Mouse (Mus musculus) cortical plate, adult 2 months (tissue): ENCODE results near the gene Elovl1. TPM values are rescaled to one million over a fixed set of nuclear protein-coding genes. Genes with fewer than 3 reads are reported as not detected.

ENCODE experiments used
- H3K27ac ChIP-seq: fragments of 200-500 bp; 2 replicates; pipeline ENCODE4 v1.5.1; 2012; ENCODE audit warnings: low read length, control low read depth, inconsistent platforms; ENCODE audit not compliant: insufficient read depth
- H3K4me1 ChIP-seq: fragments of 200-500 bp; 2 replicates; pipeline ENCODE4 v1.6.1; 2011; ENCODE audit warnings: low read length; ENCODE audit not compliant: control insufficient read depth, insufficient read depth
- H3K4me3 ChIP-seq: fragments of 200-500 bp; 2 replicates; pipeline ENCODE4 v1.5.1; 2011; ENCODE audit warnings: mild to moderate bottlenecking, low read length, control low read depth; ENCODE audit not compliant: insufficient read depth
- CTCF ChIP-seq: fragments of 200-500 bp; IDR thresholded peaks from 2 replicates; pipeline ENCODE4 v1.5.1; 2011; ENCODE audit warnings: mild to moderate bottlenecking, control low read depth, low read length; ENCODE audit not compliant: insufficient read depth; ENCODE audit errors: extremely low read depth
- POLR2A ChIP-seq: fragments of 200-500 bp; IDR thresholded peaks from 2 replicates; pipeline ENCODE4 v1.6.1; 2011; ENCODE audit warnings: mild to moderate bottlenecking, low read length, control low read depth; ENCODE audit not compliant: insufficient read depth; ENCODE audit errors: extremely low read depth
- polyA plus RNA-seq: library from polyadenylated mRNA; depleted of rRNA; stranded (reverse); fragments of >200 nt; gene quantifications from 2 replicates; pipeline ENCODE4 v1.2.3, GENCODE M21; 2012; rRNA removed

Elovl1 gene
- polyA plus RNA-seq, 1 experiment: 79.4 TPM

DNA sequence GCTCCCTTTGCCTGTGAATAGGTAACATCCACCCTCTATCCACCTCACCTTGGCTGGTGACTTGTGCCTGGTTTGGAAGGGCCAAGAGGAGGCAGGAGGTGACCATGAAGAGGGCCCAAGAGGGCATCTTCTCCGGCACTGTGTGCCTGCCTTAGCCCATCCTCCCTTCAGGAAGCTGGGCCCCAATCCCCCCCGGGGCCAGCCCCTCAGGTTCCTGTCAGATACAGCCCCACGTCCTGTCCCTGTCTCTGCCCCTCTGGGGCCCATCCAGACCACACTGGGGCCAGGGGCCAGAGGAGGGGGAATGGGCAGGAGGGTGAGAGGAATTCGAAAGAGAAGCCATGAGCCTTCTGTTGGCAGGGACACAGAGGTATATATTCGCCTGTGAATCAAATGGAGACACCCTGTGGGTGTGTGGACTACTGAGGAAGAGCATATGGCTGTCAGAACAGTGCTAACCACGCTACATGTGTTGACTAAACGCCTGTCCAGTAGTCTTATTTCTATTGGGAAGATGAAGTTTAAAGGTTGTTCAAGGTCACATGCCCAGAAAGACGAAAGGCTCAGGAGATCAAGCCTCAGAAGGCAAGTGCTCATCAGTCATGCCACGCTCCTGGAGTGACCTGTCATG is 29.6 kb downstream of the Elovl1 start, which contains the start of gene Mpl:
TSS of gene Mpl (minus strand) at position 169 of the 631 bp plus-strand sequence.
- Histone ChIP-seq H3K4me1 (no peaks in the 10 kb centered on the region), H3K4me3 (no peak within 1 kb of the TSS), H3K27ac (no peak within 1 kb of the TSS)
- TF ChIP-seq POLR2A (no peak), CTCF (no peak)

DNA sequence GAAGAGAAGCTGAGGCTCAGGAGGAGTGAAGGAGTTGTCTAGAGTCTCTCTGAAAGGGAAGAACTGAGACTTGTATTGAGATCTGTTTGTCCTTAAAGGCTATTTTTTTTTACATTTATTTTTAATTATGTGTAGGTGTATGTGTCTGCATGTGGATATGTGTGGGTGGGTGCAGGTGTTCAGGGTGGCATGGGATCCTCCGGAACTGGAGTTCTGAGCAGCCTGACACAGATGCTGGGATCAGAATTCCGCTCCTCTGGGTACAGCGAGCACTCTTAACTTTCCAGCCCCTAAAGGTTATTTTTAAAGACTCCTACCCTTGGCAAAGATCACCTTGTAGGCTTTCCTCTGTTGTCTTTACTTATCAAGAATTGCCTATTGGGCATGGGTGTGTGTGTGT is 37.1 kb downstream of the Elovl1 start:
- H3K27ac ChIP-seq: no peak overlapping the region
- peaks cover 1% of the 10 kb centered on the region; the same call in 1 of the 2 replicates for H3K4me1 ChIP-seq
- TF ChIP-seq CTCF: no peak
- TF ChIP-seq POLR2A: no peak
- H3K4me3 ChIP-seq: no peak overlapping the region

DNA sequence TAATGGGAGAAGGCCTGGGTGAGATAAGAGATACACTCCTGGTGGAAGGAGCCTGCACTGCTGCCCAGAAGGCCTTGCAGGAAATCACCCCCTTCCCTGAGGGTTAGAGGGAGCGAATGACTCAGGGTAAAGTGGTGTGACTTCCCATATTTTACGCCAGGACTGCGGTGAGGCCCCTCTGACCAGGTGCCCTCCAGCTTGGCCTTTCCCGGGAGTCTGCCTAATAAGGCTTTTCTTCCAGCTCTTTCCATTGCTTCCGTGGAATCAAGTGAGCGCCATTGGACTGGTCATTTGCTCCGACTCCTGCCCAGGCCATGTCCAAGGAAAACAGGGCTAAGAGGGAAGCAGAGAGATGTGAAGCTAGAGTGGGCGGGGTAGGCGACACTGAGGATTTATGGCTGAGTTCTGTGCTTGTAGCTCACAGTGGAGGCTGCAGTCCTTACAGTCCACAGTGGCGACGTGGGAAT is 37.8 kb downstream of the Elovl1 start:
- Histone ChIP-seq H3K4me1 (peaks cover 1% of the 10 kb centered on the region; the same call in 1 of the 2 replicates), H3K4me3 (no peak overlapping the region), H3K27ac (no peak overlapping the region)
- TF ChIP-seq CTCF (no peak), POLR2A (no peak)

- Histone ChIP-seq H3K4me3 (no peak overlapping the region), H3K27ac (no peak overlapping the region), H3K4me1 (no peaks in the 10 kb centered on the region)
- no peak for TF ChIP-seq CTCF
- no peak for TF ChIP-seq POLR2A
Observed at GRCm38 (mm10) chr4:118471281-118471680, 43.4 kb downstream of the Elovl1 start.

GRCm38 (mm10) chr4:118472687-118473086 is 44.8 kb downstream of the Elovl1 start:
- Histone ChIP-seq H3K27ac (no peak overlapping the region), H3K4me1 (no peaks in the 10 kb centered on the region), H3K4me3 (no peak overlapping the region)
- TF ChIP-seq CTCF (no peak), POLR2A (no peak)

DNA sequence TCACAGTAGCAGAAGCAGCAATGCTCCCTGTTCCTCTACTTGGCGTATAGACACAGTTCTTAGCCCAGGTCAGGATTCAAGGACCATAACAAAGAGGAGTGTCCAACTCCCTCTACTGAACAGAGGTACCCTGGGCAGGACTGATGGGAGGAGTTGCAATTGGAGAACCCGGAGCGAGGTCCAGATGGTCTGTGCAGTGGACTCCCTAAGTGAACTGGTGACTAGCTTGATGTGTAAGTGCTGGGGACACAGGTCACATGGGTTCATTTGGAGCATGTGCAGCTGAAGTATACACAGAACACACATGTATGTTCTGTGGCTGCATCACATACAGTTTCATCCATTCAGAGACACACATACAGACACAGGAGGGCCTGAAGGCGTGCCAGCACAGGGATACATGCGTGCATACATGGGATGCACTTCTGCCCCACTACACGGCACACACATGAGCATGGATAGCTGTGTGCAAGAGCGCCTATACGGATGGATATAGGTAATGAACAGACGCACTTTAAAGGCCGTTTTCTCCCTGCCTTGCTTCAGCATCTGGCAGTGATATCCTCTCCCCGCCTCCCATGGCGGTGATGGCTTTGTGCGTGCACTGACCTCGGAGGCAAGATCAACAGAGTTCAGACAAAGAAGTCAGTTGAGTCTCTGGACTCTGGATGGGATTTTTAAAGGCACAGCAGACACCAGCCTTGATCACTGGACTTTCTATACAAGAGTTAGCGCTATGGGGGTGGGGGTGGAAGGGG is 49.1 kb downstream of the Elovl1 start:
- H3K27ac ChIP-seq: no peak overlapping the region
- no peaks in the 10 kb centered on the region for H3K4me1 ChIP-seq
- TF ChIP-seq CTCF: no peak
- TF ChIP-seq POLR2A: no peak
- H3K4me3 ChIP-seq: no peak overlapping the region

Other genes starting within 250 kb of the Elovl1 start
- 35.3 and 37.8 TPM in 2 replicates for gene Kdm4a, start 248.1 kb upstream of the Elovl1 start, polyA plus RNA-seq
- 39.9 and 42.3 TPM in 2 replicates for gene Ptprf, start 136.7 kb upstream of the Elovl1 start, polyA plus RNA-seq
- gene Szt2, start 18.8 kb upstream of the Elovl1 start, polyA plus RNA-seq: 33.4 and 38.6 TPM in 2 replicates
- gene Med8, start 18.8 kb upstream of the Elovl1 start, polyA plus RNA-seq: 58.6 and 59.8 TPM in 2 replicates
- gene Cdc20, start 9.3 kb downstream of the Elovl1 start, polyA plus RNA-seq: 1.7 and 2.3 TPM in 2 replicates
- gene Mpl, start 29.4 kb downstream of the Elovl1 start, polyA plus RNA-seq: 1.4 and 1.5 TPM in 2 replicates
- 12.8 and 13.2 TPM in 2 replicates for gene Tie1, start 62.0 kb downstream of the Elovl1 start, polyA plus RNA-seq
- 0.19 TPM in 1 of 2 replicates, not detected in the other for gene 2610528J11Rik, start 98.9 kb downstream of the Elovl1 start, polyA plus RNA-seq
- gene Tmem125, start 116.0 kb downstream of the Elovl1 start, polyA plus RNA-seq: 23.7 and 27.7 TPM in 2 replicates
- gene Cfap57, start 192.7 kb downstream of the Elovl1 start, polyA plus RNA-seq: 0.32 and 0.56 TPM in 2 replicates
- gene Ebna1bp2, start 192.7 kb downstream of the Elovl1 start, polyA plus RNA-seq: 53.1 and 54.8 TPM in 2 replicates
- gene Olfr62, start 230.9 kb downstream of the Elovl1 start, polyA plus RNA-seq: not detected in 2 replicates